Mouse (Mus musculus) brain, embryonic 14.5 days (tissue): ENCODE data around the gene Abat.

ENCODE experiments used
- CTCF ChIP-seq: fragments of 200-500 bp; IDR thresholded peaks from 2 replicates; pipeline ENCODE4 v1.5.1; 2012; ENCODE audit warnings: inconsistent platforms, mild to moderate bottlenecking, moderate library complexity, borderline replicate concordance; ENCODE audit not compliant: insufficient read depth, insufficient read length; ENCODE audit errors: extremely low read depth
- POLR2A ChIP-seq: fragments of 200-500 bp; IDR thresholded peaks from 2 replicates; pipeline ENCODE4 v1.6.1; 2012; ENCODE audit warnings: mild to moderate bottlenecking, inconsistent platforms, borderline replicate concordance; ENCODE audit not compliant: poor library complexity, insufficient read depth, insufficient read length, severe bottlenecking; ENCODE audit errors: extremely low read depth

DNA sequence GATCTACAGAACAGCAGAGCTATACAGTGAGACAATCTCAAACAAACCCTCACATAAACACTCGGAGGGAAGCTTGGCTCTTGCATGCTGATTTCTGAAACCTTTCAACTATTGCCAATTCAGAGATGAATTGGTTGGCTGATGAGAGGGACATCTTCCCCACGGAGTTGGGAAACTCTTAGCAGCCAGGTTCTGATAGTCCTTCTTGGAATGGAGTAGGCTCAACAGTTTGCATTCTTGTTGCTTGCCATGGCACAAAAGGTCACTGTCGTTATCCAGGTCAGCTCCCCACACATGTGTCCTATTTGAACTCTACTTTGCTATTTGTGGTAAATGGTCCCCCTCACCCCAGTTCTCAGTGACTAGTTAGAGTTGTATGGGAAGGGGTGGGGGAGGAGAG is 12.1 kb downstream of the Abat start:
- TF ChIP-seq CTCF (no peak), POLR2A (no peak)
